Comparison of ENCODE assay signal across 14 mouse cellular contexts in the genomic region with DNA sequence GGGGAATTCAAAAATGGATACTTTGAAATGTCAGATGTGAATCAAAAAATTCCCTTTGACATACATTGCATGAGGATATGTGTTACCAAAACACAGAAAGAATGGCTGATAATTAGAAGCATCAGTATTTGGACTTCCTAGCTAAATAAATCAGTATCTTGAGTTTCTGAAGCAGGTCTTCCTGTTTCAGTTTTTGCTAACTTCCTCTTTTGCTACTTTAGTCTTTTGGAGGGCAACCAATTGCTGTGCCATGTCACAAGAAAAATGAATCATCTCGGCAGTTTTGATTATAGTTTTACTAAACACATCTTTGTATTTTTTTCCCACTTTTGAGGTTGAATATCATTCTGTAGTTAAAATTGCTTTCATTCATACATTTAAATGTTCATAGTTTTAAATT.
"Had no signal": no experiment of that assay in that cellular context is flagged by ENCODE, and none has a peak within 500 bp of the region (broad histone marks: within the 10 kb centered on the region; RNA-seq: fewer than 3 reads in every experiment).

No protein-coding gene starts in this region.

- ATAC-seq: intestine, embryonic 16.5 days; liver, postnatal 0 days; lung, postnatal 0 days; midbrain, embryonic 15.5 days had no signal

- DNase-seq: kidney, adult 18-20 months; kidney, postnatal 25 days; layer of hippocampus, postnatal 36 days; left cerebral cortex, postnatal 4 days; liver, postnatal 0 days; lung, embryonic 14.5 days; lung, postnatal 36 days; right cerebral cortex, postnatal 14 days; right cerebral cortex, postnatal 4 days; thymus, adult 18-20 months; thymus, postnatal 36 days had no signal
